Mouse (Mus musculus) 416B (cell line): Measurements from ENCODE around the gene Cd274.

Source experiments
- DNase-seq: peaks from one replicate; pipeline ENCODE4 v3.0.0; 2011; ENCODE audit warnings: low read depth

Gene Cd274

GRCm38 (mm10) chr19:29364076-29364475 is 3.2 kb upstream of the Cd274 start:
- DNase-seq = no peak

GRCm38 (mm10) chr19:29365105-29365504 is 2.1 kb upstream of the Cd274 start:
- DNase-seq = no peak

DNA sequence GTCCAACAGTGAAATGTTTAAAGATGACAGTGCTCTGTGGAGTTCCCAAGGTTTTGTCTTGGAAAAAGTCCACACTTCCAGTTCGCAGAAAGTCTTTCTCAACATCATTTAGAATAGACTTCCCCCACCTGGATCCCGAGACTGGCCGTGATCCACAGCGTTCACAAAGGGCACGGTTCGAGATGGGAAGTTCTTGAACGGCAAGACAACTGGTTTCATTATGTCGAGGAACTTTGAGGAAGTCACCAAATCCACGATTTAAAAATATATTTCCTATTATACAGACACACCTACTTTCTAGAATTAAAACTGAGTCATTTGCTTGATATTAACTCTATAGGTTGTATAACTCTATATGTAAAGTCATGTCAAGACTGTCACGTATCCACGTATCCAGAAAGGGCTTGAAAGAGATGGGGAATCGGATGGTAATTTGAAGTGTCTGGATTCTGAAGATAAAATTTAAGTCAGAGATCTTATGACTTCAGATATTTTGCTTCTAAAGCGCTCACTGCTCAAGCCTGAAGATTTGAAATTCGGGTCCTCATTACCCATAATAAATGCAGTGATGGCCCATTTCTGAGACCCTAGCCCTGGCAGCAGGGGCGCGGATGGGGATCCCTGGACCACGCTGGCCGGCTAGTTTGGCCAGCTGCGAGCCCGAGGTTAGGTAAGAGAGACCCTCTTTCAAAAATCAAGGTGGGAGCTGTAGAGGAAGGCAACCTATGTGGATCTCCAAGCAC is 858 bp upstream of the Cd274 start:
- DNase-seq = peak; percentile 36

DNA sequence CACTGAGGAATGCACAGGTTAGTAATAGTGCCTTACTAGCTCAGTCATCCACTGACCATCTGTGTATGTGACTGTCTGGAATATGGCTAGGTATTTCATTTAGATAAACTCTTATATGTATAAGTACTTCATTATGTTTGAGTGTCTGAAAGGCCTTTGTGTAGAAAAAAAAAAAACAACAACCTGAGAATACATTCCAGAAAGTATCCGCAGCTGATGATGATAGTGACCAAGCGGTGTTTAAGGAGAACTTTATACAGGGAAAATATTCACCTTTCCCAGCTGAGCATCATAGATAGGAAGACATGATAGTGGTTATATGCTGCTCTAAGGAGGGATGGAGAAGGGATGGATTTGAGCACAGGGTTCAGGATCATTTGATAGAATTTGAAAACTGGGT is 786 bp downstream of the Cd274 start:
- DNase-seq = no peak

DNA sequence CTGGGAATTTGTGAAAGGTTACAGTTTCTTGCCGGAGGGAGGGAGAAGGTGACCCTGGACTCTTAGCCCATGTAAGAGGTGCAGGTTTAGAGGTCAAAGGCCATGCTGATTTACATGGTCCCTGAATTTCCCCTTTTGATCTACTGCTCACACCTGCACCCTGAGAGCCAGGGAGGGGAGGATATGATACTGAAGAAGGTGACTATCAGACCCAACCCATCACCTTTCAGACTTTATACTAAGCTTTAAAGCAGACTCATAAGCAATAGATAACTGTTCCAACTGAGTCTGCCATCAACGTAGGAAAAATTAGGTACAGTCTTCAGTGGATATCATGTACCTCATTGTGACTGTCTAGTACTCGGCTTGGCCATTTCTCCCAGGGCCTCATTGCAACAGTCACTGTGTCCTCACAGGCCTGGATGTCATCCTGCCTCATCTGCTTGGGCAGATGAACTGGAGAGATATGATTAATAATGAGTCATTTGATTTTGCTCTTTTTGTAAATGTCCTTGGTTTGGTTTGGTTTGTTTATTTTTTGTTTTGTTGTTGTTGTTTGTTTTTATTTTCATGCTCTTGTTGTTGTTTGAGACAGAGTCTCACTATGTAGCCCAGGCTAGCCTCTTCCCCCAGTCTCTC is 1.5 kb downstream of the Cd274 start:
- peak; percentile 71 for DNase-seq

DNA sequence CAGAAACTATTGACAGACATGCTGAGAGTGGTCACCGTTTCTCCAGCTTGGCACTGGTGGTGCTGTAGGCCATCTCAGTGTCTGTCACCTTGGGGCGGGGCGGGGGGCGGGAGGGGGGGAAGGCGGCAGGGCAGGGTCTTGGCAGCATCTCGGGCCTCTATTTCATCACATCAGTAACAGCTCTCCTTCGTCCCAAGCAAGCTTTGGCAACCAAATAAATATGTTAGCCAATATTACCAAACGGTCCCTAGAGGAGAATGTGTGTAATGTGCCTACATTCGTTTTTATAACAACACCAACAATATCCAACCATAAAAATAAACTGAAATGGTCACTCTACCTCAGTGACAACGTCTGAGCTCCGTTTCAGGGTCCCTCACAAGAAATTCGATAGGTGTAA is 2.9 kb downstream of the Cd274 start:
- DNase-seq = peak; percentile 62

GRCm38 (mm10) chr19:29370545-29371283 is 3.5 kb downstream of the Cd274 start:
- DNase-seq = peak; percentile 34

GRCm38 (mm10) chr19:29371284-29372081 is 4.2 kb downstream of the Cd274 start:
- peak; percentile 42 for DNase-seq

- peak; percentile 48 for DNase-seq
Measured at GRCm38 (mm10) chr19:29372138-29372537, 4.9 kb downstream of the Cd274 start.

DNA sequence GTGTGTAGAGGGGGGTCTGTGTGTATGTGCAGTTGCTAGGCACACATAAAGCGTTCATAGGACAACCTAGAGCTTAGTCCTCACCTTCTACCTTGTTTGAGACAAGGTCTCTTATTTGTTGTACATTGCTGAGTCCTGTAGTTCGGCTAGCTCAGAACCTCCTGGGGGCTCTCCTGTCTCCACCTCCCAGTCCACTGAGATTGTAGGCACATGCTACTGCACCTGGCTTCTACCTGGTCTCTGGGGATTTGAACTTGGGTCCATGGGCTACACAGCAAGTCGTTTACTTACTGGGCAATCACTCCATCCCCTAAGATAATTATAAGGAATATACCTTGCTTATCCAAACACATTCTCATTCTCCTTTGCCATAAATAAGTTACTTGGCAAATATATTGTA is 5.4 kb downstream of the Cd274 start:
- no peak for DNase-seq

- no peak for DNase-seq
Measured at GRCm38 (mm10) chr19:29373438-29373837, 6.2 kb downstream of the Cd274 start.

DNA sequence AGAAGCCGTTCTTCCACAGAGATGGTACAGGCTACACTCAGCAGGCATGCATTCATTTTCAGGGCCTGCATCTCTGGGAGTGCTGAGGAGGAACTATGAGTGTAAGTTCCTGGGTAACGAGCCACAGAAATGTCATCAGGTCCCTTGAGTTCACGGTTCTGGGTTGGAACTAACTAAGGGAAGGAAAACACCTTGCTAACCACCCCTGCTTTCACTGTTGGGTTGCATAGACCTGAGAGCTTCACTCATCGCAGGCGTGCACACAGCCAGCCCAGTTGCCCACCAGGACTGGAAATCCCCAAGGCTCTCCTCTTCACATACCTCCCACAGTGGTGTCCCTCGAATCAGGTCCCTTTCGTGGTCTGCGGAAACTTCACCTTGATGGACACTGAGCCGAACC is 7.7 kb downstream of the Cd274 start:
- DNase-seq = no peak

GRCm38 (mm10) chr19:29376382-29376781 is 9.1 kb downstream of the Cd274 start:
- DNase-seq = no peak

DNA sequence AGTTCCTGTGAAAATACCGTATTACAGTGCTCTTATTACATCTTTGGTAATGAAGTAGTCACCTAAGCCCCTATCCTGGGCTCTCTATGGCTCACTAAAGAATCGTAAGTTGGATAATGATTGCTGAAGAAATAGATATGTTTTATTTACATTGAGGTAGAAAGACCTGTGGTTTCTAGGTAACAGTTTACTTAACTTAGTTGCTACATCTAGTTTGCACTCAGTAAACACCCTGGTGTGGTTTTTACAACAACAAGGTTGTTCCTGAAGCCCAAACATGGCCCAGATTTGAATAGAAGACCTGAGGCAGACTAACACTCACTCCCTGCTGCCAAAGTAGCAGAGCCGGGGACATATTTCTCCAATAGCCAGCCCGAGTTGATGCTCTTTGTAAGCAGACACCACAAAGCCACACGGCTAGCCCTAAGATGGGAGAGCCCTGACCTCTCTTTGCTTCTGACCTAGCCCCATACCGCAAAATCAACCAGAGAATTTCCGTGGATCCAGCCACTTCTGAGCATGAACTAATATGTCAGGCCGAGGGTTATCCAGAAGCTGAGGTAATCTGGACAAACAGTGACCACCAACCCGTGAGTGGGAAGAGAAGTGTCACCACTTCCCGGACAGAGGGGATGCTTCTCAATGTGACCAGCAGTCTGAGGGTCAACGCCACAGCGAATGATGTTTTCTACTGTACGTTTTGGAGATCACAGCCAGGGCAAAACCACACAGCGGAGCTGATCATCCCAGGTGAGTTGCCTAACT is 12.8 kb downstream of the Cd274 start:
- DNase-seq = no peak

DNA sequence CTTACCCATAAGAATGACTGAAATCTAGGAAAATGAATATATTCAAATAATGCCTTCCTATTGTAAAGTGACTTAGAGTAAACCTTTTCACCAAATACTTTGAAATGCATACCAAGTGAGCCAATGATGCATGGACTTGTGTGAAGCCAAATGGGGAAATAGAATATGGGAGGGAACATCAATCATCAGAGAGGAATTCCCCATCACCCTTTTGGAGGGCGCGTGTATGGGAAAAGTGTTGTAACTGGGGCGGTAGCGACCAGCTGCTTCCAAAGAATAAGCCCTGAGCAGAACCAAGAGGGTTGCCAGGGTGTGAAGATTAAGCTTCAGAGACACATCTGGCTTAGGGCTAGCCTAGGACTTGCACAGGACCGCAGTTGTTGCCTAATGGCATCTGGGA is 16.1 kb downstream of the Cd274 start:
- no peak for DNase-seq

- peak; percentile 29 for DNase-seq
Measured at GRCm38 (mm10) chr19:29384412-29384811, 17.2 kb downstream of the Cd274 start.

- peak; percentile 78 for DNase-seq
Measured at GRCm38 (mm10) chr19:29384994-29385393, 17.7 kb downstream of the Cd274 start.

- DNase-seq = no peak
Measured at GRCm38 (mm10) chr19:29385822-29386221, 18.6 kb downstream of the Cd274 start.

DNA sequence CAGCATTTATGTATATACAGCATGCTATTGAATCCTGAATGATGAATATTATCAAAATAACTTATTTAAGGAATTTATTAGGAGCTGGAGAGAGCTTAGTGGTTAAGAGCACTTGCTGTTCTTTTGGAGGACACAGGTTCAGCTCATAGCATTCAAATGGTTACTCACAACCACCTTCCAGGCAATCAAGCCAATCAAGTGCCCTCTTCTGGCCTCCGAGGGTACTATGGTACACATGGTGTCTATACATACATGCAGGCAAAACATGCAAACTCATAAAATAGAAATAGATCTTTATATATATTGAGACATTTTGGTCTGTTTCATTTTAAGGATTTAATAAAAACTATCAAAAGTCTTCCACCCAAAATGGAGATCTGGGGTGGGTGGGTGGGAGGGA is 21.6 kb downstream of the Cd274 start:
- no peak for DNase-seq

GRCm38 (mm10) chr19:29390483-29390882 is 23.2 kb downstream of the Cd274 start:
- no peak for DNase-seq

DNA sequence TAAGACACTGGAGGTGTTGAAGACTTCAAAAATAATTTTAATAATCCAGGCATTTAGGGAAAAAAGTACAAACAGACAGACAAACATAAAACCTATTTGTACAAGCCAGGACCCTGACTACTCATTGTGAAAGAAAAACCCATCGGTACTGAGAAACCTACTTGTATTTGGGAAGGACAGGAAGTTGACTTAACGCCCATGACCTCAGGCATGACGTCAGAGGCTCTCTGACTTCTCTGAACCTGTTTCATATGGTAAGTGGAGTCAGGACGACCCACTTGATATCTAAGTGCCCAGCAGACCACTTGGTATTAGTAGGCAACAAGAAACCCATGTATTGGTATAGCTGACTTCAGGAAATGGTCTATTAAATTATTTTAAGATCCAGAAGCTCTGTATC is 24.0 kb downstream of the Cd274 start:
- peak; percentile 42 for DNase-seq

DNA sequence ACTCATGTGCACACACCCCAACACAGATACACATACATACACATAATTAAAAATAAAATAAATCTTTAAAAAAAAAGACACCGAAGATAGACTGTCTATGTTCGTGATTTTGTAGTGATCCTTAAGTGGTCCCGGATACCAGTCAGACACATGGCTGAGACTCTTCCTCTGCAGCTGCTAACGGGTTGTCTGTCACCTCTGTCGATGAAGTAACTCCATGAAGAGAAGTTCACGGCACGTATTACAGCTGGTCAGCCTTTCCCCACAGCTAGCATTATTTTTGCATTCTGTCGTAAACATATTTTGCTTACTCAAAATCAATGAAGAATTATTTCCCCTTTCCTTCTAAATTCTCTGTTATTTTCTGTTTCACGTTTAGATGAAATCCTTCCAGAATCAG is 26.1 kb downstream of the Cd274 start:
- DNase-seq = no peak
